Mouse (Mus musculus) testis, postnatal 10 days (tissue): ENCODE results near the gene Tspan31.
A peak's percentile ranks its signal among the peaks of the same experiment; 100 is the strongest.
"Not testable (repeated sequence)": the region's sequence is repeated elsewhere in the genome, so short reads cannot be mapped to it uniquely, and the experiment has no call there.

Experiments used
- DNase-seq: peaks from one replicate; pipeline ENCODE4 v3.0.0; 2021; ENCODE audit warnings: low spot score

Tspan31 gene

DNA sequence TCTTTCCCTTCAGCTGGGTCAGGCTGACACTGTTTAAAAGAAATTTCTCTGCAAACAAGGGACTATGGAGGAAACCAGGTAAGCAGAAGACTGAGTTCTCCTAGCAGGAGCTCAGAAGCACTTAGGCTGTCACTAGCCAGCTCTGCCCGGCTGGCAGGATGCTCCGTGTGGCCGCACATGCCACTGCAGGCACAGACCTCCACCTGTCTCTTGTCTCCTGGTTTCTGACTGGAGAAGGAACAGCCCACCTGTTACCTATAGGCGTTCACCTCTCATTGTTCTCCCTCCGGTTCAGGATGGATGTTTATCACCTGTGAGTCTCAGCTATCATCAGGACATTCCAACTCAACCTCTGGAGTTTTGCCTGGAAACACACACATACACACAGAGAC is 13.8 kb upstream of the Tspan31 start:
- no peak for DNase-seq

DNA sequence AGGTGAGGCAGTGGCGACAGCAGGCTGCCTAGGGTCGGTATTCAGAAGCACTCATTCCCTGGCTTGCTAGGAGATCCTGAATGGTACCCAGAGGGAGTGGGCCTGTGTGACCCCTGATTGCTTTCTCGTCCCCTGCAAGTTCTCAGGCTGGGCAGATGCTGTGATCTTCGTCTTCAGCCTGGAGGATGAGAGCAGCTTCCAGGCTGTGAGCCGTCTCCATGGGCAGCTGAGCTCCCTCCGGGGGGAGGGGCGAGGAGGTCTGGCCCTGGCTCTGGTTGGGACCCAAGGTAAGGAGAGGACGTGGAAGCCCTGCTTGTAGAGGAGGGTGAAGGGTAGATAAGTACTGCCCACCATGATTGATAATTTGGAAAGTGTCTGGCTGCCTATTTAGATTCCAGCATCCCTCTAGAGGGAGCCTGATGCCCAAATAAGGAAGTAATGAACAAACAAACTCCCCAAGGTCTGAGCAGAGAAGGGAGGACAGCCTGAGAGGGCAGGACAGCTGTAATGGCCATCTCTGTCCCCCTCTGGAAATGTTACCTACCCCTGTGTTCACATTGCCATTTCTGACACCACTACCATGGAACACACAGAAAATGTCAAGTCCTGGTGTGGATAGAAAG is 13.3 kb upstream of the Tspan31 start:
- no peak for DNase-seq

DNA sequence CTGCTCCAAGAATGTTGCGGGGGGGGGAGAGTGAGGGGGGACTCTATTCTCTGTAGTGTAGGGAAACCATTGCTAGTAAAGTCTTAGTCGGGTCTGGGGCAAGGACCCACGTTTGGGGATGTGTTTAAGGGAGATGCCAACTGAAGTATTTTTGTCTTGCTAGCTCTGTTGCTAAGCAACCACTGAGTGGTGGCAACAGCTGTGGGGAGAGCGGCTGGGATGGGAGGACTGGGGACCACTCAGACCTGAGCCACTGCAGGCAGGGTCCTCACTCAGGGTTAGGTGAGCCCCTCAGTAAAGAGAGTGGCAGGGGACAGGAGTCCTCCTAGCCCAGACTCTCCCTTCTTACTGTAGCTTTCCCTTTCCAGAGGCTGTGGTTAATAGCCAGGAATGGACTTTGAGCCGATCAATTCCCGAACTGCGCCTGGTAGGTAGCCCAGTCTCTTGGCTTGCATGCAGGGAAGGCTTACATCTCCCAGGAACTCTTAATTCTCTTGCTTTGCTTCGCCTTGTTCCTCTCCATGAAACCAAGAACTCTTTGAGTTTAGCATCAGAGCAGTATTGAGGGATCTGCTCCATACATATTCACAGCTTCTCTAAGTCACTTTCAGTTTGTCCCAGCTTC is 12.0 kb upstream of the Tspan31 start:
- DNase-seq, result no peak

DNA sequence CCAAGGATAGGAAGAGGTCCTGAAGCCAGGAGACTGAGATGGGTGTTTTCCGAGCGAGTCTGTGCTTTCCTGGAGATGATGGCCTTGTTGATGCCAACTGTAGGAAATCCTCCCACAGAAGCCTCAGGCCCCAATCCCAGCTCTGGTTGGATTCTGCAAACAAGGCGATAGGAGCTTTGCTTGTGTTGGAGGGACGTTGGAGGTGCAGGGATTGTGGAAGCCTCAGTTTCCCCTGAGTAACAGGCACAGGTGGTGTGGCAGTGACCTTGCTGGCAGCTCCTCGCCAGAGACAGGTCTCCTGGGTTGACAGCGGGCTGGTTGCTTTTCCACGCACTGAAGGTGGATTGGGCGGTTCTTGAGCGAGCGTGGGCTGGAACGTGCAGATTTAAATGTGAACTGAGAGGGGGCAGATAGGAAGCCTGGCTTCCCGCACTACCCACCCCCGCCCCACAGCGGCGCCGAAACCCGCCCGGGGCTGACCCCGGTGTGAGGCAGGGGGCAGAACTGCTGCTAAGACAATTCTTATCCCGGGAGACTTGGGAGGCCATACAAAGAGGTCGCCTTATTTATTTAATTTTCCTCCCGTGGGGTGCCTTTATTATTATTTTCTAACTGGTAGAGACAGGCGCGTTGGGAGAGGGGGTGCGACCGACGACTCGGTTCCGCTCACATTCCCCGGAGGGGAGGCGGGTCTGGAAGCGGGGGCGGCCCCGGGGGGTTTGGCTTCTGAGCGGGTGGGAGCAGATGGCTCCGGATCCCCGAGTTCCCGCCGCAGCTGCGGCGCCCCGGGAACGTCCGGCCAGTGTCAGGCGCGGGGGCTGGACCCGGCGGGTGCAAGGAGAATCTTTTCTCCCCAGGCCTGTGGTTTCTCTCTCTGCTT is 11.1 kb upstream of the Tspan31 start:
- peak; percentile 74 for DNase-seq

DNA sequence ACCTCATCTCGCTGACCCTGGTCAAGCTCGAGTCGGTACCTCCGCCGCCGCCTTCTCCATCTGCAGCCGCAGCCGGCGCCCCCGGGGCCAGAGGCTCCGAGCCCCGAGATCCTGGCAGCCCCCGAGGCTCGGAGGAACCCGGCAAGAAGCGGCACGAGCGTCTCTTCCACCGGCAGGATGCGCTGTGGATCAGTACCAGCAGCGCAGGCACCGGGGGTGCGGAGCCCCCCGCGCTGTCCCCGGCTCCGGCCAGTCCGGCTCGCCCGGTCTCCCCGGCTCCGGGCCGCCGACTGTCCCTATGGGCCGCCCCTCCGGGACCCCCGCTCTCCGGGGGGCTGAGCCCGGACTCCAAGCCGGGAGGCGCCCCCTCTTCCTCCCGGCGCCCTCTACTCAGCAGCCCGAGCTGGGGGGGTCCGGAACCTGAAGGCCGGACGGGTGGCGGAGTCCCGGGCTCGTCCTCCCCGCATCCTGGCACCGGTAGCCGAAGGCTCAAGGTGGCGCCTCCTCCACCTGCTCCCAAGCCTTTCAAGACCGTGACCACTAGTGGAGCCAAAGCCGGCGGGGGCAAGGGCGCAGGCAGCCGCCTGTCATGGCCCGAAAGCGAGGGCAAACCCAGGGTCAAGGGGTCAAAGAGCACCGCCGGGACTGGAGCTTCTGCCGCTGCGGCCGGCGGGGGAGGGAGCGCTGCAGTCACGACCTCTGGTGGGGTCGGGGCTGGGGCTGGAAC is 9.8 kb upstream of the Tspan31 start:
- DNase-seq, result no peak

DNA sequence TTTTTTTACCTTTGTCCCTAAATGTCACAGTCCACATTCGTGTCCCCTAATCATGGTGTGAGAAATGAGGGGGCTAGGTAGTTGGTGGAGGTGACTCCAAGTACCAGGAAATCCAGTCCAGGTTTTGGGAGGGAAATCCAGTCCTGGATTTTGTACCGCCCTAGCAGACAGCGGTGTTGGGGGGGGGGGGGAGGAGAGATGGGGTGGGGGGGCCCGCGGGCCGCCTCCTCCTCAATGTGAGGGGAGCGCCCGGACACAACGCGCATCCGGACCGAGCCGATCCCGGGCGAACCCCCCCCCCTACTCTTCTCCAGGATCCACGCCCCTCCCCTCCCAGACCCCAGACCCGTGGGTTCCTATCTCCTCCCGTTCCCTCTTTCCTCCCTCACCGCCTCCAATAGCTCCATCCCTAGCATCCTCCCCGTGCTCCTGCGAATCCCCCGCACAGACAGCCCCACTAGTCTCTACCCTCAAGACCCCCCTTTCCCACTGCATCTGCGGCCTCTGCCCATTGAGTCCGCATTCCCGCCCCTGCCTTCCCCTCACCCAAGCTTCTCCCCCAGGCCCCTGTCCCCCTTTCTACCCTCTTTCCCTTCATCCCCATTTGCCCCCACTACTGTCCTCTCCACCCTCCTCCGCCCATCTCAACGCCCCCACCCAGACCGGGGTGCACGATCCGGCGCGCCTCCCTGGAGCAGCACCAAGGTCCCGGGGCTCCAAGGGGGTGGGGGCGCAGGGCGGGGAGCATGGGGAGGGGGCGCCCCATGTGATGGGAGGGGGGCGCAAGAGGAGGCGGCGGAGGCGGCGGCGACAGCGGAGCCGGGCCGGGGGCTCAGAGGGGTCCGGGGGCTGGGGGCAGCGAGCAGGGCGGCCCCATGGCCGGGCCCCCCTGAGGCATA is 8.9 kb upstream of the Tspan31 start:
- no peak for DNase-seq

DNA sequence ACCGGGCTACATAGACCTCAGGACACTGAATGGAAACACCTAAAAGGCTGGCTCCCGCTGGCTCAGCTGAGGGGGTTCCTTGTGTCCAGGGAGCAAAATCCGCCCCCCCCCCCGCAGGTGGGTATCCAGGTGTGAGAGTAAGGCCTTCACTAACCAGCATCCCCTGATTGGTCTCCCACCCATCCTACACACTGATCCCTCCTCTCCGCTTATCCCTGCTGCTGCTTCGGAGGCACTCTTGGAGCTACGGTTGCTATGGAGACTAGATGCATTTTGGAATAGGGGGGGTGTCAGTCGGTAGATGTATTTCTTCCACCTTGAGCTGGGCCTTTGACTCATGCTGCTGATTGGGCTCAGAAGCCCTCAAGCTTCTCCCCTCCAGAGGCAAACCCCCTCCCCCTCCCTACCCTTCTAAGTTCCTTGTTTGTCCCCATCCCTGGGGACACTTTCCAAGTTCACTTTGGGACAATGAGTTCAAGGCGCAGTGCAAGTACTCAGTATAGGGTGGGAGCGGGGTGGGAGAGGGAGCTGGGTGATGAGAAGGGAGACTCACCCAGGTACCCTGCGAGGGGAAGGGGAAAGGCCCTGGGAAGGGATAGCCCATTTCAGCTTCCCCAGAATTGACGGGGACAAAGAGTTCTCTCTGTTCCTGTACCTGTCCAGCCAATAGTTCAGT is 8.1 kb upstream of the Tspan31 start:
- DNase-seq, result no peak

DNA sequence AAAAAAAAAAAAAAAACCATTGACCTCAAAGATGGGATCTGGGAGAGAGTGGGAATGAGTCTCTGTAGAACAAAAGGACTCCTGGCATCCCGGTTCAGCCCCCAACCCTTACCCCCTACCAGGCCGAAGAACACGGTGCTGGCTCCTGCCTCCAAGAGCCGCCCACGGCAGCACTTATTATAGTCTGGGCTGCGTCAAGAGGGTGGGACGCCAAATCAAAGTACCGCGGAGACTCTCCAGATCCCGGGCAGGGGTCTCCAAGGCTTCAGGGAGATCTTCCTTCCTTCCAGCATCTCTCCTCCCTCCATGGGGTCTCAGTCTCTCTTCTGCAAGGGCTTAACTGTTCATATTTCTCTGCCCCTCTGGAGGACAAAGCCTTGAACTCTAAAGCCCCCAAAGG is 7.5 kb upstream of the Tspan31 start:
- no peak for DNase-seq

DNA sequence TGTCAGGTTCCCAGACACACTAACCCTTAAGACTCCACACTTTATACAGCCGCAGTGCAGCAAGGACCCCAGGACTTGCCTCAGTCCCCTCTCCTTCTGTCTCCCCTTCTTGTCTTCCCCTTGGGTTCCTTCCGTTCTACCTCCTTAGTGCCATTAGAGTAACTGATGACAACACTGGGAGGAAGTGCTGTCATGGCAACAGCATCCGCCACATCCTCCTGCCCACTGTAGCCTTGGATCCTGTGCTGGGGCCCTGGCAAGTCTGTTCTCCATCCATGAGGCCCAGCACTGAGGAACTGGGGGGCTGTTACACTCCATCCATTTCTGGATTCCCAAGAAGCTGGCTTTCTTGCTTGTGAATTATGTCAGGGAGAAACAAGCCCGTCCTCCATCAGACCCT is 6.0 kb upstream of the Tspan31 start:
- DNase-seq, result no peak

DNA sequence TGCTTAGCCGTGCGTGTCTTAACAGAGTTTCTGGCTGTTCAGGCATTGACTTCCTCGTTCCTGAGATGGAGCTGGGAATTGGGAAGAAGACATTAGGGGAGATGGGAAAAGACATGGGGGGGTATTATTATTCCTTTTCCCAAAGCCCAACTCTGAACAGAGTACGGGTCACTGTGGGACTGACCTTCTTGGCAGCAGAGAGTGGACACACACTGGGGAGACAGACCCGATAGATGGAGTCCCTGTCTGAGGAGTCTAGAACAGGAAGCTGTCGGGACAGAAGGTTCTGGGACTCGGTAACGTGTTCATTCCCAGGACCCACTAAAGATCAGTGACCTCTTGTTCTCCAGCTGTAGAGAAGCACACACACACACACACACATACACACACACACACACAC is 5.6 kb upstream of the Tspan31 start:
- DNase-seq, result no peak

DNA sequence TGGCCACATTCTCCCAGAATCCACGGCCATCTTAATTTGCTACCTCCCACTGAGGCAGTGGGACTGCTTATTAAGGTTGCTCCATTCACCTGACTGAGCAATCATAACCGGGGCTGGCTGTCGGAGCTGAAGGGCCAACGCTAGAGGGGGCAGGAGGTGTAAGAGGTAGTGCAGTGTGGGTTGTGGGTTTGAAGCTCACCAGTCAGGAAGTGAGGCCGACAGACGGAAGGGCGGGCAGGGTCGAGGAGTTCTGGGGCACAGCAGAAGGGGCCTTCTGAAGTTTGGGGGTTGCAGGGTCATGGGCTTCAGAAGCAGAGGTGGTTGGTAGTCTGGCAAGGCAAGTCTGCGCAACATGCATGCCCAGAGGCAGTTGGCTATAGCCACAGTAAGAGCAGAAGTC is 5.0 kb upstream of the Tspan31 start, which contains the start of gene Agap2:
Gene Agap2, plus strand, starts transcription at position 205 of the 400 bp plus-strand sequence.
- DNase-seq, result no peak

DNA sequence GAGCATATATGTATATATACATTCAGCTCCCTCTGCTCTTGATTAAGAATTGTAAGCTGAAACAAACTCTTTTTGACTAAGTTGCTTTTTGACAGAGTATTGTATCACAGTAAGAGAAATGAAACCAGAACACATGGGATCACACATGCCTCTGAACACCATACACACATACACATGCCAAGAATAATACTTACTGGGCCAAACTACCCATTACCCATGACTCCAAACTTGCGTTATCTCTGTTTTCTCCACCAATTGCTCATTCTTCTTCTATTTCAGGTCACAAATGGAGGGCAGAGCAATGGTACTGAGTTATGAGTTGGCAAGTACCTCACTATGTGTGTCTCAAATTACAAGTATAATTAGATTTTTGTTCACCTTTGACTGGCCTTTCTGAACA is 3.9 kb upstream of the Tspan31 start:
- DNase-seq, result no peak

DNA sequence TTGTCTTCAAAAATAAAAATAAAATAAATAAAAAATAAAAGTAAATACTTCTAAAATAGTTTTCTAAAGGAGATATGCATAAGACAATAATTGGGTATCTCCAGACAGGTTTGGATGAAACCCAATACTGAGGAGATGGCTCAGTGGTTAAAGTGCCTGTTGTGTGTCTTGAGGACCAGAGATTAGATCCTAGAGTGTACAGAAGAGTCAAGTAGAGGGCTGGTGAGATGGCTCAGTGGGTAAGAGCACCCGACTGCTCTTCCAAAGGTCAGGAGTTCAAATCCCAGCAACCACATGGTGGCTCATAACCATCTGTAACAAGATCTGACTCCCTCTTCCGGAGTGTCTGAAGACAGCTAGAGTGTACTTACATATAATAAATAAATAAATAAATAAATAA is 2.9 kb upstream of the Tspan31 start:
- DNase-seq, result not testable (repeated sequence)

DNA sequence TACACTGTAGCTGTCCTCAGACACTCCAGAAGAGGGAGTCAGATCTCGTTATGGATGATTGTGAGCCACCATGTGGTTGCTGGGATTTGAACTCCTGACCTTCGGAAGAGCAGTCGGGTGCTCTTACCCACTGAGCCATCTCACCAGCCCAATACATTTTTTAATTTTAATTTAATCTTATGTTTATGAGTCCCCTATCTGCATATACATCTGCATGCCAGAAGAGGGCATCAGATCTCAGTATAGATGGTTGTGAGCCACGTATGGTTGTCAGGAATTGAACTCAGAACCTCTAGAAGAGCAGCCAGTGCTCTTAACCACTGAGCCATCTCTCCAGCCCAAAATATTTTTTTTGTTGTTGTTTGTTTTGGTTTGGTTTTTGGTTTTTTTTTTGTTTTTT is 2.2 kb upstream of the Tspan31 start:
- DNase-seq, result not testable (repeated sequence)

DNA sequence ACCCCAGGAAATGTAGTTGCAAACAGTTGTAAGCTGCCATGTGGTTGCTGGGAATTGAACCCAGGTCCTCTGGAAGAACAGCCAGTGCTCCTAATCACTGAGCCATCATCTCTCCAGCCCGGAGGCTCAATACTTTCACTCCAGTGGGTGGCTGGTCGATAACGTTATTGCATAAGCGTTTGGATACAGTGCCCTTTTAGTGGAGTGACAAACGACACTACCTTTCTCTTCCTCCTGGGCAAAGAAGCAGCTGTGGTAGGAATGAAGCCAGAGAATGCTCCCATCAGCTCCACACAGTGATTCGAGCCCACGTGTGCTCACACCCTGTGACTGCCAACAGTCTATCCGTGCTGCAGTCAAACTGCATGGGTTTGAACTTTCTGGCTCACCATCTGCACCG is 1.1 kb upstream of the Tspan31 start:
- no peak for DNase-seq

DNA sequence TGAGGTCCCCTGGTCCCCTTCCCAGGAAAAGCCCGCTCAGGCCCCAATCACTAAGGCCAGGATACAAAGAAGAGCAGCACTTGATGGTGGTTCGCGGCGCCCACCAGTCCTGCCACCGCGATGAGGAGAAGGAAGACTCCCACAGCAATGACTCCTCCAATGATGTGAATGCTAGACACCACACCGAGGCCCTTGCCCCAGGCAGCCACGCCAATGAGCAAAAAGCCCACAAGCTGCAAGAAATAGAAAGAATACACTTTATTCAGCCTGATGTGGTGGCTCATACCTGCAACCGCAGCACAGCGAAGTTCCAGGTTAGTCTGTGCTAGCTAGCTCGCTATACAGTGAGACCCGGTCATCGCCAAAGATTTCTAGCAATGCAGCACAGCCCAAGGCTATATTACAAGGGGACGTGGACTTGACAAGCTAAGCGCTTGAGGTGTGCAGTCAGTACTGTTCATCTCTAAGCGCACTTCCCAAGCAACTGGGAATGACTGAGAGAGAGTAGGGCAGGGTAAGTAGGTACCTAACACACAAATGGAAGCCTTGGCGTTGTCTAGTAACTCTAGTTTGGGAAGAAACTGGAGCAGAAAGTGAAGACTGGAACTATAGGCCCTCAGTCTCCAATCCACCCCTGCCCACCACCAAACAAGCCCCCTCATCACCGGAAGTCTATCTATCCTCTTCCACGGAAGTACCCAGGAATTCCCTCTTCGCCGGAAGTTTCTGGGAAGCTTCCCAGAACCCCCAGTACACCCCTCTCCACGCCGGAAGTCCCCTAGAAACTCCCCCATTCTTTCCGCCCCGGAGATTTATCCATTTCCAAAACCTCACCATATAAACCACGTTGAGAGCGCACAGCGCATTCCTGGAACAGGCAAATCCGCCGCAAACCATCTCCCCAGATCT is 529 bp downstream of the Tspan31 start:
- no peak for DNase-seq

DNA sequence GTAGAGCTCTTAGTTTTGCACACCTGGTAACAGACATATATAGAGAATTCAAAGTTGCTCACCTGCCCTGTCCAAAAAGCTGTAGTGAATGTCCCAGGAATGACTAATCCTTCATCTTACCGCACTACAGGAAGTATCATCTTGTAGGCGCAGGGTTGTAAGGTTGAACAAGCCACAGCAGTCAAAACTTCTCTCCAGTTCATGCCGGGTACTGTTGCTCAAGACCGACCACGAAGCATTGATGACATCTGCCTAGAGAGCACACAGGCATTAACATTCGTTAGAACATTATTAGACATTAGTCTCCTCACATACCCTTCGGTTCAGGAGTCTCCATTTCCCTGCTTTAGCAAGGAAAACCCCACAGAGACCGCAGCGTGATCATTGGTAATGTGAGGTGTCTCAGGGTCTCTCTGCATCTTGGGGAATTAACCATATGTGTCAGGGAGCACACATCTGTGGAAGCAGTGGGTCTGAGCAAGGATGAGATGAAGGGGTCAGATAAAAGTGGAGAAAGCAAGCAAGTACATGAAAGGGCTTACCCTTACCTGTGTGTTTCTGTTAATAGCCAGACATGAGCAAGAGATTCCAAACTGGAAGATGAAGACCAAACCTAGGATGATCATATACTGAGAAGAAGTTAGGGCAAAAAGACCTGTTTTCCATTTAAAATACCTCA is 1.6 kb downstream of the Tspan31 start:
- no peak for DNase-seq

DNA sequence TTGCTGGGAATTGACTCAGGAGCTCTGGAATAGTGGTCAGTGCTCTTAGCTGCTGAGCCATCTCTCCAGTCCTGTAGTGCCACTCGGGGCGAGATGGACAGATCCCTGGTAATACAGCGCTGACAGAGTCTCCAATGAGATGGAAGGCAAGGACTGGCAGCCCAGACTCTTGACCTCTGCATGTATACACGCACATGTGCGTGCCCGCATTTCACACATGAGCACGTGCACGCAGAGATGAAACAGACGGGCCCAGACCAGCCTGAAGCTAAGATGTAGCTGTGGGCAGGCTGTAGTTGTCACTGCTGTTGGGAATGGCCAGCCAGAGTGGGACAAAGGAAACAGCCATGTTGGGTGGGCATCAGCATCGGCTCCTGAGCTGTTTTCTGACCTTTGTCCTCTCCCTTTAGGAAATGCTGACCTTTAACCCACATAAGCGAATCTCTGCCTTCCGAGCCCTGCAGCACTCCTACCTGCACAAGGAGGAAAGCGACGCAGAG is 3.5 kb downstream of the Tspan31 start:
- DNase-seq, result no peak

DNA sequence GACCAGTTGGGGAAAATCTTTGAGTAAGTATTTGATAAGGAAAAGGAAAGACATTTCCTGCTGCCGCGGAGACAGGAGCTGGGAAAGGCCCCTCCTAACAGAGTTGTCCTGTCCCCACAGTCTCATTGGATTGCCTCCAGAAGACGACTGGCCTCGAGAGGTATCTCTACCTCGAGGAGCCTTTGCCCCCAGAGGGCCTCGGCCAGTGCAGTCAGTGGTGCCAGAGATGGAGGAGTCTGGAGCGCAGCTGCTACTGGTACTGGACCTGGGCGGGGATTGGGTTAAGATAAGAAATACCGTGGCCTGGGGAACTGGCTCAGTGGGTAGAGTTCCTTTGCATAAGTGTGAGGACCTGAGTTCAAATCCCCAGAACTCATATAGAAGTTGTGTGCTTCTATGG is 4.1 kb downstream of the Tspan31 start:
- no peak for DNase-seq
